Mouse (Mus musculus): ENCODE results near the gene Itga4.

Gene Itga4

GRCm38 (mm10) chr2:79255192-79256000, at the start of gene Itga4:
Gene Itga4 (plus strand): TSS chr2:79255426.
- peak; percentile 97 for DNase-seq

DNA sequence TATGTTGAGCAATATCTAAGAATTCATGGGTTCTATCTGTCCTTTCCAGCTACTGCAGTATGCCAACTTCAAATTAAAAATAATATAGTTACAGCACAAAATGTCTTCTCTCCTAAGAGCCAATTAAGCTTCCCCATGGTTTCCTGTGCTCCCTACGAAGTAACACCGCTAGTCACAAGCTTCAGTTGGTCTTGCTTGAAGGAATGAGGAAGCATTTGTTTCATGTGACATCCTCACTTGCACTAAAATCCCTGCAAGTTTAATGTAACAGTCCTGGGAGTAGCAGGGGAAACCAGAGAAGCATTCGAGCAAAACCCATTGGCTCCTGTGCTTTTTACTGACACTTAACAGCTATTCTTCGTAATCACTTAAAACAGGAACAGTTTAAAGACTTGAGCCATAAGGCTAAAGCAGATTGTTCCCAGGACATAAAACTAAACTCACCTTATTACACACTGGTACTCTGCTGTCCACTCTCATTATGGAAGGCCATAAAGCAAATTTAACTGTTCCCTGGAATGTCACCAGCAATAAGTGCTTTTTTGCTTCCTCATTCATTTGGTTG, 49.0 kb upstream of the Itga4 start:
- DNase-seq = no peak

GRCm38 (mm10) chr2:79214982-79215381, 40.2 kb upstream of the Itga4 start:
- no peak for DNase-seq

DNA sequence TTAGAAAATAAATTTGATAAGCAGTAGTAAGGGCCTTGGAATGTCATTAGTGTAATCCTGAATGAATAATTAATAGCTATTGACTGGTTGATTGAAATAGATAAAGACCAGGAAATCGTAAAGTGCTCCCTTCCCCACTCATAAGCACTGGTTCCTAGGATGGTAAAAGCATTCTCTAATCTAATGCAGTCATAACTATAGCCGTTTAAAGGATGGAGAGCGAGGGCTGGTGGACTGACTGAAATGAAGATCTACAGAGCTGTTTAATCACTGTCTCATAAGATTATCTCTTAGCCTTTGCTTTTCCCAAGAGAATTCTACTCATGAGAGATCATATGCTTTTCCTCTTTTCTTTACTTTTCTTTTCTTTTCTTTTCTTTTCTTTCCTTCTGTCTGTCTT, 39.7 kb upstream of the Itga4 start:
- DNase-seq = peak; percentile 77

GRCm38 (mm10) chr2:79224714-79225426, 30.4 kb upstream of the Itga4 start:
- no peak for DNase-seq

- no peak for DNase-seq
Observed at GRCm38 (mm10) chr2:79227805-79228241, 27.4 kb upstream of the Itga4 start.

DNA sequence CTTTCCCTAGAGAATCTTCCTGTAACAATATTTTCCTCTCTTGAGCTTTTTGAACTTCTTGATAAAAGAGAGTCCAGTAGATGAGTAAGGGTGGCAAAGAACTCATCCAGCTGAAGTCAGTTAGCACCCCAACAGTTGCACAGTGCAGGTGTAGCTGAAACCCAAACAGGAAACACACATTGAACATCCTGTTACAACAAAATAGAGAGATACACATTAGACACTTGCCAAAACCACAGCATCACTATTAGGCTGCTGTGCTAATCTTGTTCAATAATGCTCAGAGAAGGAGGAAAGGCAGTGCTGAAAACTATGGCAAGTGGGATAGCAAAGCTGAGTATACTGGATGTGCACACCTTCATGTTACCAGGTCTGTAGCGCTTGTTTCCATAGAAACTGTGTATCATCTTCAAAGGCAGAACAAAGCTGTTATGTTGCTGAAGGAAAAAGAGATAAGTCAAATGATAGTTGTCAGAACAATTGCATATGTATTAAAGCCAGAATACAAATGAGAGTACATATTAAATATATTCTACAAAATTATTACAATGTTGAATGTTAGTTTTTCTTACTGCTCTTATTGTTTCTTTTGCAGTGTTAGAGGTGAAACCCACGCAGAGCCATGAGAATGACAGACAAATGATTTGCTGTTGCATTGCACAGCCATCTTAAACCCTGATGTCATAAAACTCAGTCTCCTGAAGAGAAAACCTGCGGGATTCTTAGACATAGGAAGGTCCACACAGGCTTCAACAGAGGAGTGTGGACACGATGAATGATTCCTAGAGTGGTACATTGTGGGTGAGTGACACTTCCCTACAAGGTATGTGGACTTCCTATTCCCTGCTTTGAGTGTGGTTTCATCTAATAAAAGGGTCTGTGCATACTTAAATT, 23.9 kb upstream of the Itga4 start:
- DNase-seq = peak; percentile 37

DNA sequence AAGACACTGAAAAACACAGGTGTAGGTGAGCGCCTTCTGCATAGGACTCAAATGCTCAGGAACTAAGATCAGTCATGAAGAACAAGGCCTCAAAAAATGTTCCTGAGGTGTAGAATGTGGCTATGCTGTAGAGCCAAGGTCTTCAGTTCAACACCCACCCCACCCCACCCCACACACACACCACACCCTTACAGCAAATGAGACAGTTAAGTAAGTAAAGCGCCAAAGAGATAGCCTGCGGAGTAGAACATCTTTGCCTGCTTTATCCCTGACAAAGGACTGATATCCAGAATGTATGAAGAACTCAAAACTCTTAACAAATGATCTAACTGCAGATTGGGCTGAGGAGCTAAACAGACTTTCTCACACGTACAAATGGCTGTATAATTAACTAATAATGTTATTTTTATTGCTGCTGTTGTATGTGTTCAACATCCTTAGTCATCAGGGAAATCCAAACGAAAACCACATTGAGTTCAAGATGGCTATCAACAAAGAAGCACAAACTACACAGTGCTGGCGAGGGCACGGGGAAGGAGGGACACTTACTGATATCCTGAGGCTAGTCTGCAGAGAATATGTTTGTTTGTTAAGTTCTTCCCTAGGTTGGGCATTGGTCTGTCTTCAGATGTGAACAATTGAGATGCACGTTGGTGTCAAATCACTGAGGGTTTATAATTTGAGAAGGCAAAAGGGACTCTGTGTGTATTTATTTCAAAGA, 19.3 kb upstream of the Itga4 start:
- no peak for DNase-seq

DNA sequence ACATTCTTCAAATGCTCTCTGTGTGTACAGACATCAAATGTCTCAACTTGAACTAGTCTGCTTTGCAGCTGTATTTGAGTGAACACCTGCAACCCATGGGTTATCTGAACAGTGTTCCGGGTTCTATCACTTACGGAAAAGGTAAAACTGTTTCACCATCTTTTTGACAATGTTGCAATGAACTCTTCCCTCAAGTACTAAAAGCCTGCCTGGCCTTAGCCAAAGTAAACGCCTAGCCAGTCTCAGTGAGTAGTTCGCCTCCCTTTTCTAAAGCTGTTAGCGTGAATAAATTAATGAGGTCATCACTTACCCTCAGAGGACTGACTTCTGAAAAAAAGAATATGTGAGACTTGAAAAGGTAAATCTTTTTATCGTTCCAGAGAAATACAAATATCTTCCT, 18.0 kb upstream of the Itga4 start:
- DNase-seq = no peak

DNA sequence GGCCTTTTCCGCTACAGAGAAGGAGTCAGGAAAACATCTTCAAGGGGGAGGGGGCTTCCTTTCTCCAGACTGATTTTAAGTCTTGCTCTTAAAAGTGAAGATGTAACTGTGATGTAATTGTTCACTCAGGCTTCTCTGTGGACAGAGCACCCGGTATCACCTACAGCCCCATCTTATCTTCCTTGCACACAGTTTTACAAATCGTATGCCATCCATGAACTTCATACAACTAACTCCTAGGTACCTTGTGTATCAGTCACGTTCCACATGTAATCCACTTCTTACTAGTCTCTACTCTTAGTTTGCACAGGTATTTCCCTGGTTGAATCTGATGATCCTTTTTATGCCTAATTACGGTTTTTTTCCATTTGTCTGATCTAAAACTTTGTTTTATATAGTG, 10.9 kb upstream of the Itga4 start:
- no peak for DNase-seq

DNA sequence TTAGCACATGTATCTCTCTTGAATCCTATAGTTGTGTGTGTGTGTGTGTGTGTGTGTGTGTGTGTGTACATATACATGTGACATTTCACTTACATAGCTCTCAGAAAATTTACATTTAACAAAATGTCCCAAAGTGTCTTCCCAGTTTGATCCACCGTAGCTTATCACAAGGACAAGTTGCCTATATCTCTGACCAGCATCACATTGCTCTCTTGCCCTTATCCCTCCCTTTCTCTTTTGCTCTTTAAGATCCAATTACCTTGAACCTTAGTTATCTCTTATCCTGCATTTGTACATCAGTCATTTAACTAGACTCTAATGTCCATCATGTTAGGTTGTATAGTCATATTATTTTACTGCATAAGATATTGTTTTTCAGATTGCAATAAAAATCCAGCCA, 10.5 kb upstream of the Itga4 start:
- no peak for DNase-seq

GRCm38 (mm10) chr2:79248283-79248682, 6.9 kb upstream of the Itga4 start:
- no peak for DNase-seq

GRCm38 (mm10) chr2:79250510-79250909, 4.7 kb upstream of the Itga4 start:
- DNase-seq = no peak

GRCm38 (mm10) chr2:79253754-79254197, 1.4 kb upstream of the Itga4 start:
- DNase-seq = no peak

- peak; percentile 96 for DNase-seq
Observed at GRCm38 (mm10) chr2:79254588-79255191, 536 bp upstream of the Itga4 start.

DNA sequence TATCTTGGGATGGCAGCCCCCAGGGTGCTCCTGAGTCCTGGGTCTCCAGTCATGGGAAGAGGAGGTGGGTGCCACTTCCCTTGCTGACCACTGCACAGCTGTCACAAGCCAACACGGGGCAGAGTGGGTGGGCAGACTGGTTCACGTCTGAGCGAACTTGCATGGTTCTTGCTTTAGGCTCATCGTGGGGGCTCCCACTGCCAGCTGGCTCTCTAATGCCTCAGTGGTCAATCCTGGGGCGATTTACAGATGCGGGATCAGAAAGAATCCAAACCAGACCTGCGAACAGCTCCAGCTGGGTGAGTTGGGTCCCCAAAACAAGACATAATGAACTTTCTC, 744 bp downstream of the Itga4 start:
- no peak for DNase-seq

DNA sequence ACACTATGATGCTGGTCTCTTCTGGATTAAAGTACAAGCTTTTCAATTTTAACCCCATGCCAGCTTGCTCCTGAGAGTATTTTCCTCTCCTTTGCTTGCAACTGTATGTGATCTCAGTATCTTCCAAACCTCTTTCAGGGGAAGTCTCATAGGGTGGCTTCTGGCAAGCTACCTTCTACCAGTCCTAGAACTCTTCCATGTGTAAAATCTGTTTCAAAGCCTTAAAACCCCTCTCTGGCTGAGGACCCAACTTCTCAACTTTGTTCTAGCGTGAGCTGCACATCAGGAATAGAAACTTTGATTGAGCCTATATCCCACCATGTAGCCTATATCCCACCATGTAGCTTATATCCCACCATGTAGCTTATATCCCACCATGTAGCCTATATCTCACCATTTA, 1.1 kb downstream of the Itga4 start:
- DNase-seq = no peak

DNA sequence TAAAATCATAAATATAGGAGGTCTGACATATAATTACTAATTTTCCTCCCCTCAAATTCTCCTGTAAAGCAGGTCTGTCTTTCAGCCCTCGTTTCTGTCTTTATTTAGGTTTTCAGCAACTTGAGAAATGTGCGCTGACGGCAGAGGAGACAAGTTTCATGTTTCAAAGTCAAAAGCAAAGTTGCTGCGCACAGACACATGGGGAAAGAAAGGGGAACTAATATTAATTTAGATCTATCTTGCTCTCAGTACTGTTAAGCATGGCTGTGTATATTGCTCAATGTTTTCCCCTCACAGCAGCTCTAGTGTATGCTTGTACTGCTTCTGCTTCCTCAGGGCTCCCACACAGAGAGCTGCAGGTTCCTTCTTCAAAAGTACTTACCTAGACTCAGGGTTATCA, 1.7 kb downstream of the Itga4 start:
- peak; percentile 91 for DNase-seq

GRCm38 (mm10) chr2:79257411-79257810, 2.2 kb downstream of the Itga4 start:
- no peak for DNase-seq

DNA sequence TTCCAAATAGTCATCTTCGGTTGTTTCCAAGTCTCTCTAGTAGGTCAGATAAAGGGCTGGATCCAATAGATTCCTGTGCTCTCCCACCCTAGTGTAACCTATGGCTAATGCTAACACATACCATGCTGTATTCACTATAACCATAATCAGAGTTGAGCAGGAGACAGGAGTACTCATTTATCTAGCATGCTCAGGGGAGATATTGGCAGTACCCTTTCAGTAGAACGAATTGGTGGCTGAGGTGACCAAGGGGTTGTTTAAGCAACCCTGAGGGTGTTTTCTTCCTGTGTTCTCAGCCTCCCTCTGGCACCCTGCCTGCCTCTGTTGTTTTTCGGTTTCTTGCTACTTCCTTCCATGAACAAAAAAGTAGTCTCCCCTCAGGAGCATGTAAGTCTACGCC, 4.1 kb downstream of the Itga4 start:
- DNase-seq = no peak

GRCm38 (mm10) chr2:79265665-79266064, 10.4 kb downstream of the Itga4 start:
- no peak for DNase-seq

- DNase-seq = no peak
Observed at GRCm38 (mm10) chr2:79266480-79266879, 11.3 kb downstream of the Itga4 start.

Measured in heart, adult 11 months (tissue).